Comparison of ENCODE assay signal across 8 mouse cellular contexts in the genomic region with DNA sequence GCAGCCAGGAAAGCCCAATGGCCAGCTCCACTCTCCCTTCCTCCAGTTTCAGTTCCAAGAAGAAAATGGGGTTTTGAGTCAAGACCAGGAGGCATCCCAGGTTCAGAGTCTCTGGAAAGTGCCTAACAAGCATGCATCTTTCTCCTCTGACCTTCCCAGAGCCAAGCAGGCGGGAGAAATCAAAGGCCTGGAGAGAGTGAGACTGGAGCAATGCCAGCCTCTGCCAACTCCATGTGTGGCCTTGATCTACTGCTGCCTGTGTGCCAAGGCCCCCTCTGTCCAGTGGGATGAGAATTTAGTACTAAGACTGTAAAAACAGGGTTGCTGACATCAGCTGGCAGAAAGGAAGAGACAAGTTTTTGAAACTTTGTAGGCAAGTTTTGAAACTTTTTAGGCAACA. TPM values are rescaled to one million over a fixed set of nuclear protein-coding genes. Genes with fewer than 3 reads are reported as not detected.
DNase-seq lines count a peak whose midpoint lies in the region; ATAC-seq and TF ChIP-seq lines count a peak whose summit lies in the region.

No protein-coding gene starts in this region.

- no peaks in the 10 kb centered on the region for H3K36me3 ChIP-seq in midbrain, embryonic 14.5 days (ENCODE audit: control insufficient read depth, insufficient read depth, low read length)
- no peaks in the 10 kb centered on the region for H3K36me3 ChIP-seq in midbrain, embryonic 15.5 days (replicated peaks)
- H3K36me3 ChIP-seq in stomach, embryonic 14.5 days (ENCODE audit: control insufficient read depth, insufficient read depth, low read length), result no peaks in the 10 kb centered on the region

- no peaks in the 10 kb centered on the region for H3K9me3 ChIP-seq in midbrain, embryonic 14.5 days (ENCODE audit: control insufficient read depth, low read length)
- H3K9me3 ChIP-seq in midbrain, embryonic 15.5 days, result no peaks in the 10 kb centered on the region
- H3K9me3 ChIP-seq in stomach, embryonic 14.5 days (ENCODE audit: control insufficient read depth, low read depth, low read length), result no peaks in the 10 kb centered on the region

- peaks cover 8% of the 10 kb centered on the region for H3K27me3 ChIP-seq in midbrain, embryonic 14.5 days (ENCODE audit: control insufficient read depth, insufficient read depth, low read length)
- peaks cover 13% of the 10 kb centered on the region for H3K27me3 ChIP-seq in midbrain, embryonic 15.5 days (replicated peaks)
- no peaks in the 10 kb centered on the region for H3K27me3 ChIP-seq in stomach, embryonic 14.5 days (ENCODE audit: control insufficient read depth, insufficient read depth, low read length)

- H3K9ac ChIP-seq in midbrain, embryonic 14.5 days (replicated peaks; ENCODE audit: low read length), result no peak overlapping the region
- H3K9ac ChIP-seq in midbrain, embryonic 15.5 days, result no peak overlapping the region
- no peak overlapping the region for H3K9ac ChIP-seq in stomach, embryonic 14.5 days (replicated peaks; ENCODE audit: low read depth, low read length)

- peaks cover 10% of the 10 kb centered on the region; the same call in 1 of the 2 replicates for H3K4me1 ChIP-seq in midbrain, embryonic 14.5 days (ENCODE audit: control insufficient read depth, insufficient read depth, low read length)
- H3K4me1 ChIP-seq in midbrain, embryonic 15.5 days, result peaks cover 27% of the 10 kb centered on the region
- peaks cover 6% of the 10 kb centered on the region for H3K4me1 ChIP-seq in cortical plate, adult 2 months (ENCODE audit: control insufficient read depth, insufficient read depth, low read length)
- peaks cover 34% of the 10 kb centered on the region for H3K4me1 ChIP-seq in stomach, embryonic 14.5 days (ENCODE audit: control insufficient read depth, insufficient read depth, low read length)

- no peak for TF ChIP-seq POLR2A in cortical plate, adult 2 months (IDR thresholded peaks at IDR 0.05; ENCODE audit: extremely low read depth, insufficient read depth, low read length)

- no peak overlapping the region for H3K27ac ChIP-seq in midbrain, embryonic 14.5 days (replicated peaks; ENCODE audit: low read depth, low read length)
- H3K27ac ChIP-seq in midbrain, embryonic 15.5 days, result no peak overlapping the region
- H3K27ac ChIP-seq in cortical plate, adult 2 months (ENCODE audit: insufficient read depth, low read length), result peak overlapping the region; percentile 33; the same call in 1 of the 2 replicates
- H3K27ac ChIP-seq in stomach, embryonic 14.5 days (ENCODE audit: low read length), result peak overlapping the region; percentile 48; the same call in 1 of the 2 replicates

- intact Hi-C loops in heart, postnatal 10 days (cut with DNase I), result no loop called here

- H3K4me2 ChIP-seq in midbrain, embryonic 14.5 days (ENCODE audit: low read length), result no peak overlapping the region
- no peak overlapping the region for H3K4me2 ChIP-seq in midbrain, embryonic 15.5 days
- peak overlapping the region; percentile 11 for H3K4me2 ChIP-seq in stomach, embryonic 14.5 days (replicated peaks; ENCODE audit: low read depth, low read length)

- no peak for ATAC-seq in midbrain, embryonic 14.5 days (ENCODE audit: low FRiP score, low TSS enrichment)
- ATAC-seq in midbrain, embryonic 15.5 days (replicated peaks), result no peak
- ATAC-seq in stomach, embryonic 14.5 days (ENCODE audit: insufficient number of reproducible peaks, insufficient read depth, low FRiP score, low read depth), result no peak

- 66% methylated on average over 1 of the region's 1 CpGs for WGBS in midbrain, embryonic 14.5 days
- WGBS in midbrain, embryonic 15.5 days, result 44% methylated on average over 1 of the region's 1 CpGs
- WGBS in stomach, embryonic 14.5 days, result 58% methylated on average over 1 of the region's 1 CpGs

- peak; percentile 61 for DNase-seq in midbrain, embryonic 14.5 days
- DNase-seq in heart, postnatal 10 days, result peak; percentile 73 to 75
- peak; percentile 50 to 70 for DNase-seq in kidney, postnatal 4 days
- no peak for DNase-seq in layer of hippocampus, postnatal 25 days (ENCODE audit: extremely low spot score in 1 of 2, low spot score in 1 of 2)
- DNase-seq in embryo, embryonic 10 days (ENCODE audit: low spot score), result no peak

- TF ChIP-seq CTCF in cortical plate, adult 2 months (IDR thresholded peaks at IDR 0.05; ENCODE audit: extremely low read depth, insufficient read depth, low read length), result no peak

- H3K4me3 ChIP-seq in midbrain, embryonic 14.5 days (replicated peaks; ENCODE audit: low read depth, low read length), result no peak overlapping the region
- H3K4me3 ChIP-seq in midbrain, embryonic 15.5 days, result no peak overlapping the region
- H3K4me3 ChIP-seq in cortical plate, adult 2 months (ENCODE audit: insufficient read depth, low read length), result no peak overlapping the region
- H3K4me3 ChIP-seq in stomach, embryonic 14.5 days (ENCODE audit: low read depth, low read length), result no peak overlapping the region

RNA-seq across cellular contexts. Expression of a gene that starts 1.8 kb away (rescaled TPM):
- polyA plus RNA-seq in midbrain, embryonic 14.5 days (2014; fragmentation: Nextera tagmentation; extraction: Ambion mirVana), result 11.8 and 15.2 TPM in 2 replicates
- polyA plus RNA-seq in midbrain, embryonic 15.5 days (2015; fragmentation: Nextera tagmentation; extraction: Ambion mirVana), result 11.5 and 15.6 TPM in 2 replicates
- 65.7 and 67.6 TPM in 2 replicates for polyA plus RNA-seq in cortical plate, adult 2 months (2012; rRNA removed)
- total RNA-seq in heart, postnatal 10 days (2021), result 10 to 100 TPM; 14.4 to 16.4 TPM
- polyA plus RNA-seq in stomach, embryonic 14.5 days (2014; fragmentation: Nextera tagmentation; extraction: Ambion mirVana), result 38.6 and 44.6 TPM in 2 replicates
- 10 to 100 TPM; 41.4 to 42.4 TPM for total RNA-seq in layer of hippocampus, postnatal 25 days (2021)

RNA-seq across cellular contexts. Expression of a gene that starts 2.3 kb away (rescaled TPM):
- 4.7 and 6.6 TPM in 2 replicates for polyA plus RNA-seq in midbrain, embryonic 14.5 days (2014; fragmentation: Nextera tagmentation; extraction: Ambion mirVana)
- 4.3 and 5.3 TPM in 2 replicates for polyA plus RNA-seq in midbrain, embryonic 15.5 days (2015; fragmentation: Nextera tagmentation; extraction: Ambion mirVana)
- polyA plus RNA-seq in cortical plate, adult 2 months (2012; rRNA removed), result 66.7 and 72.9 TPM in 2 replicates
- 10 to 100 TPM; 26.0 to 26.3 TPM for total RNA-seq in heart, postnatal 10 days (2021)
- polyA plus RNA-seq in stomach, embryonic 14.5 days (2014; fragmentation: Nextera tagmentation; extraction: Ambion mirVana), result 3.2 and 4.4 TPM in 2 replicates
- 10 to 100 TPM; 33.6 to 39.4 TPM for total RNA-seq in layer of hippocampus, postnatal 25 days (2021)

RNA-seq across cellular contexts. Expression of a gene that starts 8.2 kb away (rescaled TPM):
- polyA plus RNA-seq in midbrain, embryonic 14.5 days (2014; fragmentation: Nextera tagmentation; extraction: Ambion mirVana), result not detected in 2 replicates
- not detected in 2 replicates for polyA plus RNA-seq in midbrain, embryonic 15.5 days (2015; fragmentation: Nextera tagmentation; extraction: Ambion mirVana)
- not detected in 2 replicates for polyA plus RNA-seq in cortical plate, adult 2 months (2012; rRNA removed)
- not detected for total RNA-seq in heart, postnatal 10 days (2021)
- not detected in 2 replicates for polyA plus RNA-seq in stomach, embryonic 14.5 days (2014; fragmentation: Nextera tagmentation; extraction: Ambion mirVana)
- not detected for total RNA-seq in layer of hippocampus, postnatal 25 days (2021)

RNA-seq across cellular contexts. Expression of a gene that starts 24.5 kb away (rescaled TPM):
- 120 and 154 TPM in 2 replicates for polyA plus RNA-seq in midbrain, embryonic 14.5 days (2014; fragmentation: Nextera tagmentation; extraction: Ambion mirVana)
- polyA plus RNA-seq in midbrain, embryonic 15.5 days (2015; fragmentation: Nextera tagmentation; extraction: Ambion mirVana), result 162 and 163 TPM in 2 replicates
- 489 and 526 TPM in 2 replicates for polyA plus RNA-seq in cortical plate, adult 2 months (2012; rRNA removed)
- 10 to 100 TPM; 80.7 TPM for total RNA-seq in heart, postnatal 10 days (2021)
- polyA plus RNA-seq in stomach, embryonic 14.5 days (2014; fragmentation: Nextera tagmentation; extraction: Ambion mirVana), result 38.9 and 39.4 TPM in 2 replicates
- 100 to 1,000 TPM; 257 to 260 TPM for total RNA-seq in layer of hippocampus, postnatal 25 days (2021)

Comparison
In these comparisons a context has a peak if more than half of its experiments do, and no peak if none do; other contexts are left out.
1. DNase-seq: peak in midbrain, embryonic 14.5 days (single experiment), heart, postnatal 10 days (2 of 2) and kidney, postnatal 4 days (2 of 2); none in layer of hippocampus, postnatal 25 days (0 of 2) and embryo, embryonic 10 days (single experiment).
2. H3K27ac ChIP-seq: peak in cortical plate, adult 2 months (single experiment) and stomach, embryonic 14.5 days (single experiment); none in midbrain, embryonic 14.5 days (single experiment) and midbrain, embryonic 15.5 days (single experiment).